Mouse (Mus musculus): ENCODE data around the gene Sec14l4.
"Not testable (repeated sequence)": the region's sequence is repeated elsewhere in the genome, so short reads cannot be mapped to it uniquely, and the experiment has no call there.

Sec14l4 gene

GRCm38 (mm10) chr11:4031126-4031941 lies at the start of gene Sec14l4:
Gene Sec14l4 (plus strand): TSS chr11:4031462.
- DNase-seq (ENCODE audit: inconsistent ontology term): no peak

- DNase-seq (ENCODE audit: inconsistent ontology term): no peak
Observed at GRCm38 (mm10) chr11:3981536-3981935, 49.7 kb upstream of the Sec14l4 start.

- peak; percentile 53 for DNase-seq (ENCODE audit: inconsistent ontology term)
Observed at GRCm38 (mm10) chr11:3982275-3983209, 48.7 kb upstream of the Sec14l4 start.

- DNase-seq (ENCODE audit: inconsistent ontology term): no peak
Observed at GRCm38 (mm10) chr11:3983291-3983862, 47.9 kb upstream of the Sec14l4 start, which contains the start of gene Gal3st1. Gene Gal3st1 (plus strand): TSS chr11:3983636.

- DNase-seq (ENCODE audit: inconsistent ontology term): no peak
Observed at GRCm38 (mm10) chr11:3983863-3984745, 47.2 kb upstream of the Sec14l4 start.

- DNase-seq (ENCODE audit: inconsistent ontology term): no peak
Observed at GRCm38 (mm10) chr11:3989748-3990147, 41.5 kb upstream of the Sec14l4 start.

GRCm38 (mm10) chr11:3993132-3993531 lies 38.1 kb upstream of the Sec14l4 start:
- no peak for DNase-seq (ENCODE audit: inconsistent ontology term)

- no peak for DNase-seq (ENCODE audit: inconsistent ontology term)
Observed at GRCm38 (mm10) chr11:3993914-3994313, 37.3 kb upstream of the Sec14l4 start.

- DNase-seq (ENCODE audit: inconsistent ontology term): no peak
Observed at GRCm38 (mm10) chr11:3995511-3995910, 35.8 kb upstream of the Sec14l4 start.

GRCm38 (mm10) chr11:3996840-3997239 lies 34.4 kb upstream of the Sec14l4 start:
- no peak for DNase-seq (ENCODE audit: inconsistent ontology term)

- no peak for DNase-seq (ENCODE audit: inconsistent ontology term)
Observed at GRCm38 (mm10) chr11:3997978-3998720, 33.1 kb upstream of the Sec14l4 start.

GRCm38 (mm10) chr11:3999547-3999946 lies 31.7 kb upstream of the Sec14l4 start:
- no peak for DNase-seq (ENCODE audit: inconsistent ontology term)

GRCm38 (mm10) chr11:4001603-4002002 lies 29.7 kb upstream of the Sec14l4 start:
- peak; percentile 11 for DNase-seq (ENCODE audit: inconsistent ontology term)

GRCm38 (mm10) chr11:4005220-4005805 lies 25.9 kb upstream of the Sec14l4 start:
- DNase-seq (ENCODE audit: inconsistent ontology term): no peak

- no peak for DNase-seq (ENCODE audit: inconsistent ontology term)
Observed at GRCm38 (mm10) chr11:4006462-4006861, 24.8 kb upstream of the Sec14l4 start.

- DNase-seq (ENCODE audit: inconsistent ontology term): no peak
Observed at GRCm38 (mm10) chr11:4012616-4013015, 18.6 kb upstream of the Sec14l4 start.

- not testable (repeated sequence) for DNase-seq (ENCODE audit: inconsistent ontology term)
Observed at GRCm38 (mm10) chr11:4015796-4016195, 15.5 kb upstream of the Sec14l4 start.

GRCm38 (mm10) chr11:4022111-4022510 lies 9.2 kb upstream of the Sec14l4 start:
- not testable (repeated sequence) for DNase-seq (ENCODE audit: inconsistent ontology term)

- no peak for DNase-seq (ENCODE audit: inconsistent ontology term)
Observed at GRCm38 (mm10) chr11:4023321-4023720, 7.9 kb upstream of the Sec14l4 start.

- DNase-seq (ENCODE audit: inconsistent ontology term): no peak
Observed at GRCm38 (mm10) chr11:4027066-4027465, 4.2 kb upstream of the Sec14l4 start.
